Mouse (Mus musculus) induced T-regulatory cell, adult 2 months (primary cell): ENCODE data around the gene Tnxb.
"Not testable (repeated sequence)": the region's sequence is repeated elsewhere in the genome, so short reads cannot be mapped to it uniquely, and the experiment has no call there.

Experiments
- DNase-seq: peaks from one replicate; pipeline ENCODE4 v3.0.0-alpha.2; 2012; ENCODE audit warnings: low read depth

Tnxb gene

DNA sequence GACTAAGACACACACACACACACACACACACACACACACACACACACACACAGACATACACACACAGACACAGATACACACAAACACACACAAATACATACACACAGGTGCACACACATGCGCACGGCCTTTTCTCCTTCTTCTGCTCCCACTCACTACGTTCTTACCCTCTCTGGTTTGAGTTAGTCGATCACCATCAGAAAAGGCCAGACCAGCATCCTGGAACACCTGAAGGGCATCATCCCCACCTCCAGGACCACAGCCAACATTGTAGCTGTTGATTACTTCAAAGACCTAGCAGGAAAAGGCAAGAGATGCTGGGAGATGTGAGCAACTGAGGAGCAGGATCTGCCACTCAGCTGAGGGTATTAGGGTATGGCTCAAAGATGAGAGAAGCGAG is 67.1 kb downstream of the Tnxb start:
- not testable (repeated sequence) for DNase-seq

GRCm38 (mm10) chr17:34739708-34740107 is 69.4 kb downstream of the Tnxb start:
- DNase-seq = not testable (repeated sequence)

DNA sequence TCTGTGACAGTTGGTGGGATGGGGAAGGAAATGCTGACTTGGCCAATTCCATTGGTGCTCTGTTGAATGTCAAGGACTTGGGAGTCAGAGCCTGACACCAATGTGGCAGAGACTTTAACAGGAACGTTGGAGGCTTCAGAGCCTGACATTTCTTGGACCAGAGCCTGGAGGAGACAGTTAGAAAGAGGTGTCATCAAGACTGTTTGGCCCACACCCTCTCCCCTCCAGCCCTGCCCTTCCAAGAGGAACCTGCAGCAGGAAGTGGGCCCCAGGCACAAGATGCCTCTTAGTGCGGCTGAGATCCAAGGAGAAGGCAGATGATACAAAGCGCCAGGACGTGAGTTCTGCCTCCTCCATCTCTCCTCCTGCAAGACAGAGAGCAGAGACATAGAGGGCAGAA is 69.9 kb downstream of the Tnxb start:
- DNase-seq = no peak

DNA sequence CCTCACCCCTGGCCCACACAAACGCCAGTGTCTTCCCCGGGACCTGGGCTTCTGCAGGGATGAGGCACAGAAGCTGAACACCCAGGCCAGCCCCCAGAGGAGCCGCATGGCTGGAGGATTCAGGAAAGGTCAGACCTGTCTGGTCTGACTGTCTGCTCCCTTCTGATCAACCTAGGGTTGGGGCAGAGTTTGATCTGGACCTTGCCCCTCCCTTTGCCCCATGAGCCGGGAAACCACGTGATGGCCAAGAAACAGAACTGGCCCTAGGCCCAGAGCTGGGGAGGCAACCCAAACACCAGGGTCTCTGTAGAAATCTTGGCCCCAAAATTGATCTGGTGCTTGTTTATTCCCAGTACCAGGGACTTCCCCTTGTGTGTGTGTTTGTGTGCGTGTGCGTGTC is 73.4 kb downstream of the Tnxb start, which contains the start of gene C4b:
Gene C4b, minus strand, starts transcription at position 164 of the 400 bp plus-strand sequence.
- no peak for DNase-seq

DNA sequence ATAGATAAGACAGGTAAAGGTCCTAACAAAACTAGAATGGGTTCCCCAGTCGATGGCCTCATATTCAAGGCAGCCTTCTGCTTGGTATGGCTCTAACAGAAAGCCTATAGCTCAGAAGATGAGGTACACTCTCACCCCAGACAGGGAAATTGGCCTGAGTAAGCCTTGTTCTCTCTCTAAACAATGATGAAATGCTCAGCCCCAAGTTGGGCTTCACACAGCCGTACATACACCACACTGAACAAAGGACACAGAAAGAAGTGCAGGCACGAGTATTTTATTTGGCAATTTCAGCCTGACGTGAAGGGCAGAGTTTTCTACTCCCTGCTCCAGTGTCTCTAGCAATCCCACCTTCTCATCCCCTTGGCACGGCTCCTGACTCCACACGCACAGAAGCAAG is 73.9 kb downstream of the Tnxb start:
- no peak for DNase-seq

DNA sequence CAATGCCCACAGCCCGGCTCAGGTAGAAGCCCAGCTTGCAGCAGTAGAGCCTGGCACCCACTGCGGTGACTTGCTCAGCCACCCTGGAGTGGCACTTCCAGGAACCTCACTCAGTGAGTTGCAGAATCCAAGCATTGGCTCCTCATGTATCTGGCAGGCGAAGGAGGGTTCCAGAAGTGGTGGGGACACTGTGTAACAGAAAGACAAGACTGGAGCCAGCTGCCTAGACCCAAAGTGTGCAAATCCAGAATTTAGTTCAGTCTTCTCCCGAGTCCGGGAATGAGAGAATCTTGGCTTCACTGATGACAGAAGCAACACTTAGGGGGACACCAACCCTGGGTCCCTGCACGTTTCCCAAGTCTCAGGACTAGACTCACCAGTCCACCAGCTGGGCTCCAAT is 74.3 kb downstream of the Tnxb start:
- DNase-seq = not testable (repeated sequence)

GRCm38 (mm10) chr17:34745166-34745565 is 74.8 kb downstream of the Tnxb start:
- DNase-seq = not testable (repeated sequence)

DNA sequence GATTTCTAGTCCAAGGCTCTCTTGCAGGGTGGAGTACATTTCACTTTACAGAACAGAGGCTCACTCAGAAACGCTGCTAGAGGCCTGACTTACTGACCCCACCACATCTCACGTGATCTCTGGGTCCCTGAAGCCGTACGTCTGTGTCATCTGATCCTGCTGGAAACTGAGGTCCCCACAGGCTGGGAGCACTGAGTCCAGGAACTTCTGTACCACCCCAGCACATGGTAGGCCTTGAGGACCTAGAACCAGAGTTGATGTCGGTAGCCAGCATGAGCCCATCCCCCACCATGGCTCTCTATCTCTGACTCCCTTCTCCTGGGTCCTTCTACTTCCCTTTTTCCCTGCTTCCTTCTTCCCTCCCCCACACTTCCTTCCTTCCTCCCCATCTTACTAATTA is 76.2 kb downstream of the Tnxb start:
- DNase-seq = no peak

DNA sequence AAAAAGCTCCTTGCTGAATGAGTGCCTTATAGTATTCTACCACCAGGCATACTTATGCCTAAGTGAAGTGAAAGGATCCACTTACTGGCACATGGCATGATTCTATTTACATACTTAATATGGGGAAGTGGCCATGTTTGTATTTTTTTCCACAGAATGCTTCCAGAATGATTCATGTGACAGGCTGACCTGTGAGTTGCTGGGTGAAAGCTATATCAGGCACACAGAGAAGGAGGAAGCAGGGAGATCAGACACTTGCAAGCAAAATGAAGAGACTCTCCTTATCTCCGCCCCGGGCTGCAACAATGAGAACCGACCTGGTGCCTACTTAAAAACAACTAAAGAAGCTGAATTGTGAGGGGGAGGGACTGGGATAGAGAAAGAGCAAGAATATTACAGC is 91.1 kb downstream of the Tnxb start:
- no peak for DNase-seq
